Mouse (Mus musculus): ENCODE data around the gene Yaf2.
"Not testable (repeated sequence)": the region's sequence is repeated elsewhere in the genome, so short reads cannot be mapped to it uniquely, and the experiment has no call there.

Yaf2 gene

DNA sequence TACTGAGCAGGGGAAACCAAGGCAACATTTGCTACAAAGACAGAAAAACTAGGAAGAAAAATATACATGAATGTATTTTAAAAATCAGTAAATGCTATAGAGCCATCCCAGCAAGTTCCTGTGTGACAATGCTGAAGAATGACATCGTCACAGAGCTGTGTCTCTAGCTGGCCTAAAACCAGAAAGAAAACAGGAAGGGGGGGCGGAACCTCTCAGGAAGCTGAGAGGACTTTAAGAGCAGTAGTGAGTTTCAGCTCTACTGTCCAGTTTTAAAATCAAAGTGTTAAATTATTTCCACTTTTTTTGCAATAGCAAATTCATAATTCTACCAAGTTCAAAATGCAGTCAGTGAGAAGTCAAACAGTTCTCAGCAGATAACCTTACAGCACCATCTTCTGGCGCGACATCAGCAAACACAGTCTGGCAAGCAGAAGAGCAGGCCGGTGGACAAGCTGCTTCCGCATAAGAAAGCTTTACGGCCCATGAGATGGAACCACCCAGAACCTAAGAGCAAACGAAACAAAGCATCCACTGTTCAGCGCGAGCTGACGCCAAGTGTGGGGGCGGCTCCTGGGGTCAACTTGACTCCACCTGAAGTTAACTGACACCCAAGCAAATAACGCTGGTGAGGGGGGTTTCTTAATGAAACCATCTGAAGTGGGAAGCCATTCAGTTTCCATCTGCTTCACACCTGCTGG is 85.0 kb downstream of the Yaf2 start:
- peak; percentile 29 for DNase-seq

DNA sequence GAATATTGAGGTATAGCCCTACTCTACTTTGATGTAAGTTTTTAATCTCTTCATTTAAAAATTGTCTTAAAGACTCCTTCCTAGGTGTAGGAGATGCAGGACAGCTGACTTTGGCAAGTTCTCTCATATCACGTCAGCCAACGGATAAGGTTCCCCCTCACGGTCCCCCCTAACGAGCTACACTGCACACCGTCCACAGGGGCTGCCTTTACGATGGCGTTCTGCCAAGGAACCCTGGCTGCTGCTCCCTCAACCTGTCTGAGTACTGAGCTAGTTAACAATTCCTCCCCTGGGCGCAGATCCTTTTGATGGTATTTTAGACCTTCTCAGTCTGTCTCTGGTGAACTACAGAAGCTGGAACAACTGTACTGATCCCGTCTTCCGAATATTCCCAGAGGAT is 93.5 kb downstream of the Yaf2 start:
- no peak for DNase-seq

DNA sequence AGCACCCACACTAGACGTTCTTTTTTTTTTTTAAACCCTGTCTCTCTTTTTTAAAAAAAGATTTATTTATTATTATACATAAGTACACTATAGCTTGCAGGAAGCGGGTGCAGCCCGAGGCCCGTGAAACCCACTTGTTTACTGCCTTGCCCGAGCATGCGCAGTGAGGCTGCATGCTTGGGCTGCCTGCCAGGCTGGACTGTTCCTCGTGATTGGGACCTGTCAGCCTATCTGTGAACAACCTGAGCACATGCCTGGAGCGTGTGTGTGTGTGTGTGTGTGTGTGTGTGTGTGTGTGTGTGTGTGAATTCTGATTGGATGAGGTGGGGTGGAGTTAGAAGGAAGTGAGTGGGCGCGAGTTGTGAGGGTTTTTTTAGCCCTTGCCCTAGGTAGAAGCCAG is 100.3 kb downstream of the Yaf2 start:
- not testable (repeated sequence) for DNase-seq

Data from lung, postnatal 14 days (tissue).